Mouse (Mus musculus): ENCODE measurements at regions not wholly inside any gene's neighbourhood (a gene's known extent, or its start where the extent isn't known, plus 50 kb on each side); places are given as distances from the start of the nearest gene placed in this dataset.
"Not testable (repeated sequence)": the region's sequence is repeated elsewhere in the genome, so short reads cannot be mapped to it uniquely, and the experiment has no call there.

DNA sequence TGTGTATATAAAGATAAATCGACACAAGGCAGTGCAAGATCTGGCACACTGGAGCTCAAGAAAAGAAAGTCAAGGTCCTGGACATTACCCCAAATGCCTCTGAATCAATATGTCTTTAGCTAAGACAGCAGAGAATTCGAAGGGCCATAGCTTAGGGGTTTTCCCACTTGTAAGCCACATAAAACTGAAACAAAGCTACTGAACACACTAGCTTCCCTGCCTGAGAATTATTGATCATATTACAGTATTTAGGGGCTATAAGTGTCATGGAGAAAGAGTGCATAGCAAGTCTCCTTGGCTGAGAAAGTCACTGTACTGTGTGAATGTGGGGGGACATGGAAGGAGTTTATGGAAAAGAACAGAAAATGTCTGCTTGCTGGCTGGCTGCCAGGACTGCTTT lies 207.3 kb upstream of the Htr1f start:
- no peak for DNase-seq (ENCODE audit: low read depth, low spot score)

DNA sequence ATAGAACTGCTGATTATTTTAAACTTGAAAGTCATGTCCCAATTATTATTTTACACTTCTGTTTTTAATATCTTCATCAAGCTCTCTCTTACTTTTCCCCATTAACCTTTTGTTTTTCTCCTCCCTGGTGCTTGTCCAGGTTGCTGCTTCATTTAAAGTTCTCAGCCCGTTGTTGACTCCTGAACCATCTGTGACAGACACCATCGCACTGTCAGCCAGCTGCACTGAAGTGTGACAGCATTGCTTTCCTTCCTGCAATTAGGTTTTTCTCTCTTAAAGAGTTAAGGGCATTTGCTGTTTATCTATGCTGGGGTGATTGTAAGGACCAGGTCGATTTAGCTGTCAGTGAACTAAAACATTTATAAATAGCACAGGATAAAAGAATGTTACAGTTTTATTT lies 205.3 kb upstream of the Pou1f1 start:
- no peak for DNase-seq (ENCODE audit: low read depth, low spot score)

DNA sequence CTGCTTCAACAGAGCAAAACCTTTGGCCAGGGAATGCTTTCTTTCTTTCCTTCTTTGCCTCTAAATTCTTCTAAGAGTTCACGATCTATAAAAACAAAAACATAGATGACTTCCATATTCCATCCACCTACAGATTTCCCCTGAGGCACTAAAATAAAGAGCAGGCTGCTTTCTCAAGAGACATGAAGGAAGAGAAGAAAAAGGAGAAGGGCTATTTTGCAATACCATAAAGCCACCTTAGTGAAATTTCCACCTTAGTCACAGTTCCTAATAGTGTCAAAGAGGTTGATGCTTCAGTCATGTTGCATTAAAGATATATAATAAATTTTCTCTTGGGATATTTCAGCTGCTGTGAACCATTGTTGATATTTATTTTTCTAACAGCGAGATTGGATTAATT lies 187.9 kb upstream of the Pou1f1 start:
- DNase-seq (ENCODE audit: low read depth, low spot score), result no peak

DNA sequence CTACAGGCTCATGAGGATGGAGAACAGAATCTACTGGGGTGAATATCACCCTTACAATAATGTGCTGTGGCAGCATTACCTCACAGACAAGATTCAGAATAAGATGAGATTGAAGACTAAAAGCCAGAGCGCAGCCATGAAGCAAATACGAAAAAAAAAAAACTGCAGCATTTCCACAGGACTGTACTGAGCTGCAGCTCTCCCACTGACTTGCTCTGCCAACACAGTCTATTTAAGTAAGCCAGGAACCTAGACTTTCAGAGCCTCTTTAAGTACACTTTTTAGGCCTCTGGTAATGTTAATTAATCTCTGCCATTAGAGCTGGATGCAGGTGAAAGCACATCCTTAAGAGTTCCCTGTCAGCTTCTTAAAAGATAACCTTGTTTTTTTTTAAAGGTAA lies 181.1 kb upstream of the Pou1f1 start:
- DNase-seq (ENCODE audit: low read depth, low spot score), result no peak

DNA sequence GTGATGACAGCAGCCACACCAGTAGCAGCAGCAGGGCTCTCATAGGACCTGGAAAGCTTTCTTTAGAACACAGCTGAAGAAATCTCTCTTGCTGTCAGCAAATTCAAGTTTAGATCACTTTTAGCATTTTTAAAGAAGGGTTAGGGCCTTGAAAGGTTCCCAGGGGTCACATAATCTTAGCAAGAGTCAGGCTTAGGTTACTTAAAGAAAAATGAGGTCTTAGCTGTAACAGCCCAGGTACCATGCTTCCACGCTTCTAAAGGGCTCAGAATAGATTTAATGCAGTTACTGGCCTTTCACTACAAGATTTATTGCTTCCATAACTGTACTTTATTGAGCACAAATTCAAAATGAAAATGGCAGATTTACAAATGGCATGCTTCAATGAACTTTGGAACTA lies 160.4 kb upstream of the Pou1f1 start:
- DNase-seq (ENCODE audit: low read depth, low spot score), result no peak

DNA sequence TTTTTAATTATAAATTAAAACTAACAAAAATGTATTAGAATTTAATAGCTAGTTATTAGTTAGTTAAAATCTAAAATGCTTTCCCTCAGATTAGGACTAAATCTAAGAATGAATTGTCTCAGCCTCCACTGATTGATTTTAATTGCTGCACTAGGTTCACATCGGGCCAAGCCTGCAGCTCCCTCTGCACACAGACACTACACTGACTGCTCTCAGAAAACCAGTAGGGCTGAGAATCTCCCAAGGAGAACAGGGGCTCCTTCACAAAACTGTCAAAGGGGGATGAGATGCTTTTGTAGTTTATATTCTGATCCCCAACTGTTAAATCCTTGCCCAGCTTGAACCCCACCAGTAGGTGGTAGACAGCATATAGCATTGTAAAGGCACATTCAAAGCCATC lies 151.0 kb upstream of the Pou1f1 start:
- DNase-seq (ENCODE audit: low read depth, low spot score), result no peak

DNA sequence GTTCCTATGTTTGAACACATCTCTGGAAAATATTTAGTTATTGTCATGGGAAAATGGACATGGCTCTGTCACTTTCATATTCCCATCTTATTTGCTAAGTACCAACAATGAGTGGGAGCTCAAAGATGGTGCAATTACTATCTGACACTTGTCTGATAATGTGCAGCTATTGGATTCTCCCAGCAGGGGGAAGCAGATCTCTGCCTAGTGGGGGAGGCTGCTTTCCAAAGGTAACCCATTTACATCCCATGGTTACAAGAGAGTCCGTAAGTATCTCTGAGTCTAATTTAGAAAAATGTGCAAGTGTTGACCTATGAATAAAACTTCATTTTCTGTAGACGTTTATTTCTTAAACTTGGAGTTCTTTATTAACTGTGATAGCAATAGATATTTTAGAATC lies 149.4 kb upstream of the Pou1f1 start:
- DNase-seq (ENCODE audit: low read depth, low spot score), result no peak

DNA sequence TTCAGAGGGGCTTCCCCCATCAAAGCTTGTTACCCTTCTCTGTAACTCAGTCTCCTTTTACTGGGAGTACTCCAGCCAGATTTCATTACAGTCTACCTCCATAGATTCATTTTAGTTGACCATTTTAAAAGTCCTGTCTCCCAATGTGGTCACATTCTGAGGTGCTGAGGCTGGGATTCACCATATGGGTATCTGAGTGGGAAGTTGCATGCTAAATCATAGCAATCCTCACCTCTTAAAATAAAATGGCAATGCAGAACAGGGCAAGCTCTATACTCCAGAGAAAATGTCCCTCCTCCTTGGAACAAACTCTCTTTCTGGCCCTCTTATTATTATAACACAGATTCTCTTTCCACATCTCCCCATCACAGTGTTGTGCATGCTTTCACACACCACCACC lies 143.8 kb upstream of the Pou1f1 start:
- no peak for DNase-seq (ENCODE audit: low read depth, low spot score)

DNA sequence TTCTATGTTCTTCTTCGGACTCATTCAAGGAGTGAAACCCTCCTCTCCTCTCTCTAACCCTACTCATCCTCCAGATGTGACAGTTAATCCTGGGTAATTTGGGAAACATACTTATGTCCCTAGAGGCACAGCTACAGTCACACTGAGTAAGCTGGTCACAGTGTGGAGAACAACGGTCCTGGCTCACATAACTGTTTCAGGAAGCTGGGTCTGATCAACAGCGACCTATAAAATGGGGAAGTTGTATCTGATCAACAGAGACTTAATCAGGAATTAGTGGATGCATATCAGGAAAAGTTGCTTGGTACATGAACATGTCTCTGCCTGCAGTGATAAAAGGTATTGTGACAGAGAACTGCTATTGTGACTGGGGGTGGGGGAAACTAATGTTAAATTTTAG lies 142.0 kb upstream of the Pou1f1 start:
- no peak for DNase-seq (ENCODE audit: low read depth, low spot score)

DNA sequence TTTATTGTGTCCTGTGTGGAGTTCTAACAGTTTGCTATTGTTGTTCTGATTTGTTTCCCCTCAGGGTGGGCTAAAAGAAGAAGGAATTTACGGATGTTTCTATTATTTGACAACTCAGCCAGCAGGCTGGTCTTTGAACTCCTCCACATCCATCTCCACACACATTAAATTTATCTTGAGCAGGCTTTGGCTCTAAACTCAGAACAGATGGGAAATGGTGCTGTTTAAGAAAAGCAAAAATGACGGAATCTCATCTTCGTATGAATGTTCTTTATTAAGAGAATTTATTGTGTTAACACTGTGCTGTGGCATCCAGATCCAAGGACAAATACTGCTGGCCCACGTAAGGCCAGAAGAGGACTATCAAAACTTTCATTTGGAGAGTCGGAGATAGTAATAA lies 140.4 kb upstream of the Pou1f1 start:
- no peak for DNase-seq (ENCODE audit: low read depth, low spot score)

DNA sequence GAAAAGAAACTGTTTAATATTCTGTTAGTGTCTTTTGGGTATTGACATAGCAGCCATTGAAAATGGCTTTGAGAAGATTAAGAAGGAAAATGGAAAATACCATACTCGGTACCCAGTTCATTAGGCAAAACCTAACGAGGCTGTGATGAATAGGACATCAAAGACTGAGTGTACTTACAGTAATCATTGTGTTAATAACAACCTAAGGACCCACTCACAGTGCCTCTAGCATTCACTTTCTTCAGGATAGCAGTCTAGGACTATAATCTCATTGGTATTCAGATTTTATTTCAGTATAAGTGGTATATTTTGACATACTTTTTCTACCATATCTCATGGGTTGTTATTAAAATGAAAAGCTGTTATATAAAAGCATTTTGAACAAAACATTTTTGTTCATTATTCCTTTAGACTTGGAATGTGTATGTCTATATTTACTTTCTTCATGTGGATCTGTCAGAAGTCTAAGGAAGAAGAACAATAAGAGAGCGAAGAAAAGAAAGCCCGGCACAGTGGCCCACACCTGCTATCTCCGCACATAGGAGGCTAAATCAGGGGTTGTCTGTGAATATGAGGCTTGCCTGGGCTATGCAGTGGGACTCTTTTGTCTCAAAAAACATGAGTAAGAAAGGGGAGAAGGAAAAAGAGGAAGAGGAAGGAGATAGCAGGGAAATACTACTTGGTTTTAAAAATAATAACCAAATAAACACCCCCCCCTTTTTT lies 116.2 kb upstream of the Pou1f1 start:
- no peak for DNase-seq (ENCODE audit: low read depth, low spot score)

DNA sequence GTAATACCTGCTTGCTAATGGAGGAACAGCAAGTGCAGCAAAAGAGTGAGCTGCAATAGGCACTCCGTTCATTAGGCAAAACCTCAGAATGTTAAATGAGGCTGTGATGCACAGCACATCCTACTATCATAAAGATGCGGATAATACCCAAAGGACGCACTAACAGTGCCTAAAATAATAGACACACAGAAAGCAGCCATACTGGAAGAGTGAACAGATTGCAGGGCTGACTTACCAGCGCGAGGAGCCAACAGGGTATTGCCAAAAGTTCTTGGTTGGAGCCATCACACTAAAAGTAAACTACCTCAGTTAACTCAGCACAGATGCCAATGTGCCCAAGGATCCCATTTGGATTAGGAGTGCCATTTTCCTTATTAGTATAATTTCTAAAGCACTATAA lies 115.5 kb upstream of the Pou1f1 start:
- no peak for DNase-seq (ENCODE audit: low read depth, low spot score)

DNA sequence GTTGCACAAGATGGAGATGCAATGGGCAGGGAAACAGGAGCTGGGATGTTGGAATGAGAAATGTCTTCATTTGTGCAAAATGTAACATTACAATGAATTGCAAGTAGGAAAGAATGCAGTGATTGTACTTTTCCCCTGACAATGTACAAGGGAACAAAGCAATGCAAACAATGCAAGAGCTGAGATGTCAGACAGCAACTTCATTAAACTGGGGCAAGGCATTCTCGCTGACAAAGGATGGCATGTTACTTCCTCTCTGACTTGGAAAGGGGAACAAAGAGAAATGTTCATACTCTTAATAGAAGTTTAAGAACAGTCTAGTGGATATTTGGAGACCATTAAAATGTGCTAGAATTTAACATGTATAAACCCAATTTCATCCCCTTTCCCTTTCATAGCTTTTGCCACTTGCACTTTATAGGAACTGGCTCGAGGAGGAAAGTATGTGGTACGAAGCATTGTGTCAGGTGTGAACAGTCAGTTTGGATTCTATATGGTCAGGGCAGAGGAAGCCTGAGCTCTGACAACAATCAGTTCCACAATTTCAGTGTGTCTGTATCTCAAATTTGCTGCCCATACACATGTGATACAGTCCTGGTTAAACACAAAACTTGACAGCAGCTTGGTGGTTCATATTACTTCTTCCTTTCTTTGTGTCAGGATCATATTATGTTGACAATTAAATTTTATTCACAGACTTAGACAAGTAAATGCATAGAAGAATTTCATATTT lies 114.3 kb upstream of the Pou1f1 start:
- DNase-seq (ENCODE audit: low read depth, low spot score), result no peak

DNA sequence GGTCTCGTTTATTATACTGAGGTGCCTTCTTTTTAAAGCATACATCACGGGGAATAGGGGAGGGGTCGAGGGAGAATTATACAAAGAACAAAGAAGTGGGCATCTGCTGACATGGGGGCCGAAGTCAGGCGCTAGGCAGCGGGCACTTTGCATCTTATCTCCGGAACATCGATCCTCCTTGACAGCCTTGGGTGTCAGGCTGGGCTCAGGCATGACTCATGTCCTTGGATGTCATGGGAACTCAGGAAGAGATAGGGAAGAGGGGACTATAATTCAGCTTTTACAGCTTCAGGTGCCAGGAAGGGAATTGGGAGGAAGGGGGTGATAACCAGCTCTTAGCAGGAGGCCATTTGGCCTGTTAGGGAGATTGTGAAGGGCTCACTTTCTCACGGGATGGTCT lies 88.3 kb upstream of the Pou1f1 start:
- DNase-seq (ENCODE audit: low read depth, low spot score), result not testable (repeated sequence)

DNA sequence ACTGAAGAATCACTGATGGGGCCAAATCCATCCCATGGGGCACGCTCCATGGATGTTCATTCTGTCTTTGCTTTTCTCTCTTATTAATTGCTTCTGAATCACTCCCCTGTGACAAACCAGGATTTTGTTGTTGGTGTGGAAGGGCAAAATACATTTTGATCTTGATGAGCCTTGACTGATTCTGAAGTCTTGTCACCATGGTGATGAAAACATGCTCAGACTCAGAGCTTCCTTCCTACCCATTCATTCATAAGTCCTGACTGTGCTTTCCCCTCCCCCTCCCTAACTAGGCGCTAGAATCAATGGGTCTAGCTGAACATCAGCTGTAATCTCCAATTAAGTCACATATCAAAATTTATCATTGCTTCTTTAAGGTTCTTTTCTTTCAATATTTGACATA lies 84.2 kb upstream of the Pou1f1 start:
- no peak for DNase-seq (ENCODE audit: low read depth, low spot score)

DNA sequence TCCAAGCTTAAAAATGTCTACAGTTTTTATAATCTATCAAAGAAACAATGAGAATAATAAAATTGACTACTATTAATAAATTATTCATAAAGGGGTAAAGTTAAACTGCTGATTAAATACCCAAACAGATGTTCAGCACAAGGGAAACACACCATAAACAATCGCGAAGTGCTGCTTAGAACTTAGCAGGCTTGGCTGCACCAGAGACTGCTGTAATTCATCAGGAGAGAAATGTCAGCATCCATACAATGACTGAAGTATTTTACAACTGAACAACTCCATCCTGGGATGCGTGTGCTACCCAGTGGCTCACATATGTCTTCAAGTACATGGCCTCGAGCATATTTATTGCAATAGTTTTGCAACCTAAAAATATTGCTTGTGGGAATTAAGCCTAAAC lies 78.4 kb upstream of the Pou1f1 start:
- no peak for DNase-seq (ENCODE audit: low read depth, low spot score)

DNA sequence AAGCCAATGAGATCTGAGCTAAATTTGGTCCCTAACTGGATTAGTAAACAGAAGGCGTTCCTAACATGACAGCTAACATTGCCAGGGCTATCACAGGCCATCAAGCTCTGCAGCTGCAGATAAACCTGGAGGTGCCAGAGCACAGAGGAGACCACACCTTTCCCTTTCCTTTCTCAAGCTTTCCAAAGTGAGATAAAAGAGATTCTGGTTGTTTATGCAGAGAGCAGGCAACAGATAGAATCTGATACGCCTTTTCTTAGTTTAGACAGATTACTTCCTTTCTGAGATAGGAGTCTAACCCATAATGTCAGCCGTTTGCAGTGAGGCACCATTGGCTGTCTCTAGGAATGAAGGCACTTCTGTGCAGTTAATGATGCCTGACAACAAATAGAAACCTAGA lies 71.5 kb upstream of the Pou1f1 start:
- peak; percentile 4 for DNase-seq (ENCODE audit: low read depth, low spot score)

DNA sequence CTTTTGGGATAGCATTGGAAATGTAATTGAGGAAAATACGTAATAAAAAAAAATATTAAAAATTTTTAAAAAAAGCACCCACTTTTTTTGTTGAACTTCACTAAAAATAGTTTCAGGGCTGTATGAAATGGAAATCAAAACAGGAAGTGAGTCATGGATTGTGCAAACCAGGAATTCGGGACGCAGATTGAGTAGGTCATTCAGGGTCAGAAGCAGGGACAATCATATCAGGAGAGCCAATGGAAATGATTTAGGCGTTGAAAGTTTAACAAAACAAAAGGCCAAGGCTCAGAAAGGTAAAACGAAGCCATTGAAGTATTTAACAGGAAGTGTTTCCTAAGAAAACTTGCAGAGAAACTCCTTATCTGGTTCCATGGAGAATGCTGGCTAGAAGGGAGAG lies 69.6 kb upstream of the Pou1f1 start:
- DNase-seq (ENCODE audit: low read depth, low spot score), result no peak

DNA sequence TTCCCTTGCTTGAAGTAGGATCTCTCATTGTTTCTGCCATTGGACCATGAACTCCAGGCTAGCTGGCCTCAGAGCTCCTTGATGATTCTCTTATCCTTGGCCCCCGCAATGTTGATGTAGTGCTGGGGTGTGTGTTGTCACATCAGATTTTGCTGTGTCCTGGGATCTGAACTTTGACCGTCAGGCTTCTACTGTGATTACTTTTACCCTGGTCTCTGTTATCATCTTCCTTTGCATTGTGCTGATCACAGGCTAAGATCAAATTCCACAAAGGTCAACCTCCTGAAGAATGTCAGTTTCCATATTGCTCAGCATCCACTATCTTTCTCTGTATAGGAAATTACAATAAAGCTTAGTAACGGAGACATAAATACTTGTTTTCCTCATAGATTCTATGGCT lies 68.4 kb upstream of the Pou1f1 start:
- DNase-seq (ENCODE audit: low read depth, low spot score), result no peak

DNA sequence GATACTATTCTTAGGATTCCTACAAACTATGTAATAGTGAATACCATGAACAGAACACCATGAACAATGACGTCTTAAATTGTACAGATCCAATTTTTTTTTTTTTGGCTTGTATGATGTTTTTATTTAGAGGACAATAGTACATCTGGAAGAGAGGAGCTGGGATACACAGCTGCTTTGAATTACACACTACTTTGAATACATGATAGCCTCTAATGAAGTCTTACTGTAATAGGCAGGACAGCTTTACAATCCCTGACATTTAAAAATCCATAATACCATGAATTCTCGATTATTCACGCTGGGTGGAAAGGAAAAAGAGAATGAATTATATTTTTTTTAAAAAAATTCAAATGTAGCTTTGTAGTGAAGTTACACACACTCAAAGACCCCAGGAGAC lies 63.4 kb upstream of the Pou1f1 start:
- DNase-seq (ENCODE audit: low read depth, low spot score), result not testable (repeated sequence)

DNA sequence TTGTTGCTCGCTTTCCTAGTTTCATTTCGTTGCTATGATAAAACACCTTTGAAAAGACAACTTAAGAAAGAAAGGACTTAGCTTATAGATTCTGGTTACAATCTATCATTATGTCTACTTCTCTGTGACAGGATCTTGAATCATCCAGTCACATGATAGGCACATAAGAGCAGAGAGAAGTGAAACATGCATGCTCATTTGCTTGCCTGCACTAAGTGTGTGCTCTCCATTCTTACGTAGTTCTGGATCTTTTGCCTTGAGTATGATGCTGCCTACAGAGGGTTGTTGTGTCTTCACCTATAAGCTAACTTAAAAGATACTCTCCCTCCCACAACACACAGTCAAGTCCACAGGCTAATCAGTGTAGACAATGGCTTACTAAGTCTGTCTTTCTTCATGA lies 62.1 kb upstream of the Pou1f1 start:
- no peak for DNase-seq (ENCODE audit: low read depth, low spot score)

DNA sequence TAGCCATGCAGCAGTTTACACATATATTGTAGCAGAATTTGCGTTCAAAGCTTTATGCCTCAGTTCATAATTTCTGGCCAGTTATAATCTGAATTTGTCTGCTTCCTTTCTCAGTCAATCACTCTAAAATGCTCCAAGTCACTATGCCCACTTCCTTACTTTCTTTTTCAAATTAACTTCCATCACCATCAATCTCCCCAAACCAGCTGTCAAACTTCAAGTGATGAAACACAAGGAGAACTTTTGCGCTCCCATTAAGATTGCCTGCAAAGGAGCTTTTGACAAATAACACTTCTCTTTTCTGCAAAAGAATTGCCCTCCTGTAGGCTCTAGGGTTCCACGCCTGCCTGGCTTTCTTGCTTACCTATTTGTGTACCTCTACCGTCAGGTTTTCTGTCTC lies 50.6 kb upstream of the Pou1f1 start:
- no peak for DNase-seq (ENCODE audit: low read depth, low spot score)

Data from CD4-positive helper T cell, adult 2 months (primary cell).